Mouse (Mus musculus) kidney, adult 2 months (tissue): ENCODE measurements around the gene Vtcn1.

Experiments used
- CTCF ChIP-seq: fragments of 200-500 bp; conservative IDR thresholded peaks from 2 replicates; pipeline ENCODE4 v1.5.1; 2011; ENCODE audit warnings: low read depth, mild to moderate bottlenecking, control low read depth, low read length, moderate library complexity, mixed read lengths; ENCODE audit not compliant: insufficient read depth, insufficient read length
- POLR2A ChIP-seq: fragments of 200-500 bp; IDR thresholded peaks from one replicate; pipeline ENCODE4 v1.6.1; 2011; ENCODE audit warnings: low read depth, low read length, control low read depth

DNA sequence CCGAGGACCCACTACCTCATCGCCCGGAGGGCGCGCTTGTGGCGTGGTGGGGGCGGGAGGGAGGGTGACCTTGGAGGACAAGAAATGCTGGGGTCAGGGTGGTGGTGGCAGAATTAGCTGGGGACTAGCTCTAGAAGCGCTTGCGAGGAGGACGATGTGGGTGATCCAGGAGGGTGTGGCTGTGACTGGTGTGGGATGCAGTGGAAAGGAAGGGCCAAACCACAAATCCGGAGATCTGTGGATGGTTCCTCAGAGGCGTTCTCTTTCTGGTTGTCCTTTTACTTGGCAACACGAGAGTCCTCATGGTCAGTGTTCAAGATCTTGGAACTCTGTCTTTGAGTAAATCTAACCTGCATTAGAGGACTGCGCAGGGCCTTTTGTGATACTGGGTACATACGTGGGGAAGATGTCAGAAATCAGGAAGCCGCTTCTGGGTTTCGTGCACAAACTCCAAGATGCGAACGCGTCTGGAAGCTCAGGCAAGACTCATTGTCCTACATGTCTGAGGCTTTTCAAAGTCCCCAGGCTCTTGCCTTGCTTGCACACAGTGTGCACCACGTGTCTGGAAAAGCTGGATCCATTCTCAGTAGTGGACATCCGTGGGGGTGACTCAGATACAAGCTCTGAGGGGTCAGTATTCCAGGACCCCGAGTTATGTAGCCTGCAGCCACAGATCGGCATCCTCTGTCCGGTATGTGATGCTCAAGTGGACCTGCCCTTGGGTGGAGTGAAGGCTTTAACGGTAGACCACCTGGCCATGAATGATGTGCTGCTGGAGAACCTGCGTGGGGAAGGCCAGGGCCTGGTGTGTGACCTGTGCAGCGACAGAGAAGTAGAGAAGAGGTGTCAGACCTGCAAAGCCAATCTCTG is 97.5 kb downstream of the Vtcn1 start:
- TF ChIP-seq POLR2A (no peak), CTCF (no peak)
